Mouse (Mus musculus): ENCODE results near the gene Cisd2.

Cisd2 gene

GRCm38 (mm10) chr3:135423608-135424212 is at the start of gene Cisd2:
Cisd2 (minus strand) TSS chr3:135423925.
- peak; percentile 30 for DNase-seq

- no peak for DNase-seq
Observed at GRCm38 (mm10) chr3:135470823-135471222, 47.1 kb upstream of the Cisd2 start.

GRCm38 (mm10) chr3:135469974-135470373 is 46.2 kb upstream of the Cisd2 start:
- peak; percentile 82 for DNase-seq

GRCm38 (mm10) chr3:135469146-135469545 is 45.4 kb upstream of the Cisd2 start:
- no peak for DNase-seq

GRCm38 (mm10) chr3:135468402-135468801 is 44.7 kb upstream of the Cisd2 start:
- no peak for DNase-seq

- no peak for DNase-seq
Observed at GRCm38 (mm10) chr3:135458981-135459380, 35.3 kb upstream of the Cisd2 start.

GRCm38 (mm10) chr3:135444930-135445329 is 21.2 kb upstream of the Cisd2 start:
- DNase-seq, result no peak

GRCm38 (mm10) chr3:135440621-135441020 is 16.9 kb upstream of the Cisd2 start:
- no peak for DNase-seq

GRCm38 (mm10) chr3:135440221-135440620 is 16.5 kb upstream of the Cisd2 start:
- DNase-seq, result peak; percentile 42

GRCm38 (mm10) chr3:135439651-135440050 is 15.9 kb upstream of the Cisd2 start:
- no peak for DNase-seq

- DNase-seq, result peak; percentile 95
Observed at GRCm38 (mm10) chr3:135438913-135439531, 15.3 kb upstream of the Cisd2 start.

- peak; percentile 96 for DNase-seq
Observed at GRCm38 (mm10) chr3:135438531-135438912, 14.8 kb upstream of the Cisd2 start.

GRCm38 (mm10) chr3:135437758-135438495 is 14.2 kb upstream of the Cisd2 start, which contains the start of gene Ube2d3:
Ube2d3 (plus strand) TSS chr3:135438149.
- DNase-seq, result peak; percentile 99

GRCm38 (mm10) chr3:135436901-135437616 is 13.3 kb upstream of the Cisd2 start:
- DNase-seq, result no peak

- peak; percentile 91 for DNase-seq
Observed at GRCm38 (mm10) chr3:135422856-135423607, 693 bp downstream of the Cisd2 start.

GRCm38 (mm10) chr3:135422232-135422855 is 1.4 kb downstream of the Cisd2 start:
- no peak for DNase-seq

GRCm38 (mm10) chr3:135421310-135421594 is 2.5 kb downstream of the Cisd2 start:
- no peak for DNase-seq

- DNase-seq, result no peak
Observed at GRCm38 (mm10) chr3:135420542-135421309, 3.0 kb downstream of the Cisd2 start.

GRCm38 (mm10) chr3:135417799-135418198 is 5.9 kb downstream of the Cisd2 start:
- no peak for DNase-seq

- DNase-seq, result no peak
Observed at GRCm38 (mm10) chr3:135417245-135417644, 6.5 kb downstream of the Cisd2 start.

- no peak for DNase-seq
Observed at GRCm38 (mm10) chr3:135411824-135412223, 11.9 kb downstream of the Cisd2 start.
